Mouse (Mus musculus): Measurements from ENCODE around the gene Stam2. TPM values are rescaled to one million over a fixed set of nuclear protein-coding genes. Genes with fewer than 3 reads are reported as not detected.

Stam2 gene
- polyA plus RNA-seq, 1 experiment, result 9.9 TPM

DNA sequence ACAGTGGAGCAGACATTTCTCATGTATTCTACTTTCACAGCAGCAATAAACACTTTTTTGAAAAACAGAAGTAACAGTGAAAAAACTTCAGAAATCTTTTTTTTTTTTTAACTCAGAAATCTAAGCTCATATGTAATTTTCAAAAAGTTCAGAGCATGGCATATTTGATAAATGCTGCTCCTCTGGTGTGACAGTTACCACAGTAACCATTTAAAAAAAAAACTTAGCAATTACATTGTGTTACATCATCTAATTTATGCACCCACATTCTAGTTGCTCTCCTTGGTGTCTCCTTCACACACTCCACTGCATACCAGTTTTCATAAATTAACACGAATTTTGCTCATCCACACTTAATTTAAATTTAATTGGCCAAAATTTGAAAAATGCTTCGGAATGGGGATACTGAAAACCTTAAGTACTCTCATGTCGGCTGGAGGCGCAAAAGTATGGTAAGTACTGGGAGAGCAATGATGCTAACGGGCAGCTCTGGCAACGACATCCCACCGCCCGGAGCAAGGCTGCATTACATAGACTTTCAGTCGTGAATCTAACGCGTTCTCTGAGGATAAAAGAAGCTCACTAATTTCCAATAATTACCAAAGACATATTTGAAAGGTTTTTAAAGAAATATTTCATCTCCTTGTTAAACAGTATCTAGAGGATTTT, 40.6 kb downstream of the Stam2 start:
- no peak for DNase-seq
- Histone ChIP-seq H3K4me1 (ENCODE audit: control insufficient read depth, insufficient read depth, low read length) (no peaks in the 10 kb centered on the region; the same call in 1 of the 2 replicates), H3K4me3 (replicated peaks; ENCODE audit: extremely low read depth, low read depth, low read length) (no peak overlapping the region)
- WGBS, result 94% methylated on average over 11 of the region's 11 CpGs
- TF ChIP-seq POLR2A (IDR thresholded peaks at IDR 0.05; ENCODE audit: borderline replicate concordance, extremely low read depth, low read depth, low read length) (no peak), CTCF (IDR thresholded peaks at IDR 0.05; ENCODE audit: insufficient read depth, low read length) (no peak)

DNA sequence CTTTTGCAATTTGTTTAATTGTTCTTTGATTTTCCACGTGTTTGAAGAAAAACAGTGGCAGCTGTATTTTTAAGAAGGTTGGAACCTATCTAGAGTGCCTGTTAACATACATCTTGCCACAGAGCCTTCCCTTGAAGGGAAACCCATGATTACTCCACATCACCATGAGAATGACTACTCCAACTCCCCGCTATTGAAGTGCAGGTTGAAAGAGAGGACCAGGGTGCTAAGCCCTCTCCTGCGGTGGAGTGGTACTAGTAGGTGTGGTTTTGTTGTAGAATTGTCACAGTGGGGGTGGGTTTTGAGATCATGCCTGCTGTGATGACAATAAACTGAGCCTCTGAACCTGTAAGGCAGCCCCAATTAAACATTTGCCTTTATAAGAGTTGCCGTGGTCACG, 41.7 kb downstream of the Stam2 start:
- DNase-seq, result no peak
- Histone ChIP-seq H3K4me3 (replicated peaks; ENCODE audit: extremely low read depth, low read depth, low read length) (no peak overlapping the region), H3K4me1 (ENCODE audit: control insufficient read depth, insufficient read depth, low read length) (no peaks in the 10 kb centered on the region; the same call in 1 of the 2 replicates)
- TF ChIP-seq POLR2A (IDR thresholded peaks at IDR 0.05; ENCODE audit: borderline replicate concordance, extremely low read depth, low read depth, low read length), result no peak
- no peak for TF ChIP-seq CTCF (IDR thresholded peaks at IDR 0.05; ENCODE audit: insufficient read depth, low read length)
- 77% methylated on average over 5 of the region's 5 CpGs for WGBS

DNA sequence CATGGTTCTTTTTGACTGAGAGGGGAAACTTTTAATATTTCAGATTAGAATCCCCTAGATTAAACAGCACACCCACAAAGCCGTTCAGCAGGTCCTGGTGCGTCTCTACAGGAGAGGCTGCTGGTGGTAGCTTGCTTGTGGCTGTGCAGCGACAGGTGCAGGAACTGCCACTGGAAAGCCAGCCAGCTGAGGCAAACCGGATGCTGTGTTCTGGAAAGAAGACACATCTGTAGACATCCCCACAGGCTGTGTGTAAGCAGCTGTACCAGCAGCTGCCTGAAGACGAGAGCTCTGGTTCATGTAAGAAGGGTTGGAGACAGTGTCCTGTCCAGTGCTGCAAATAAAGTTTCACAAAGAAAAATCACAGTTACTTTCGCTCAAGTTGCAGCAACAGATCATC, 47.5 kb downstream of the Stam2 start:
- WGBS, result 79% methylated on average over 6 of the region's 6 CpGs
- Histone ChIP-seq H3K4me1 (ENCODE audit: control insufficient read depth, insufficient read depth, low read length) (no peaks in the 10 kb centered on the region), H3K4me3 (replicated peaks; ENCODE audit: extremely low read depth, low read depth, low read length) (no peak overlapping the region)
- TF ChIP-seq POLR2A (IDR thresholded peaks at IDR 0.05; ENCODE audit: borderline replicate concordance, extremely low read depth, low read depth, low read length) (no peak), CTCF (IDR thresholded peaks at IDR 0.05; ENCODE audit: insufficient read depth, low read length) (no peak)
- no peak for DNase-seq

DNA sequence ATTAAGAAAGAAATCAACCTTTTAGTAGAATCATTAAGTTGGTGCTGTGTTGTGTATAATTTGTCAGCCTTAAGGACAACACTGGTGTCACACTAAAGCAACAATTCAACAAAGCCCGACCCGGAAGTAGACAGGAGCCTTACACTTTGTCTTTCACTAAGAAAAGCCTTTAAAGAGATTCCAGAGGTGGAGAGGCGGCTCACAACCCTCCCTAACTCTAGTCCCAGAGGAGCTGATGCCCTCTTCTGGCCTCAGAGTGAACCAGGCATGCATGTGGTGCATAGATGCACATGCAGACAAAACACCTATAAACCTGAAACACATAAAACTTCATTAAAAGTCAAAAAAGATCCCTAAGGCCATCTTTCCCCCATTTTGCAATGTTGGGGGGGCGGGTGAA, 50.3 kb downstream of the Stam2 start:
- Histone ChIP-seq H3K4me1 (ENCODE audit: control insufficient read depth, insufficient read depth, low read length) (no peaks in the 10 kb centered on the region), H3K4me3 (replicated peaks; ENCODE audit: extremely low read depth, low read depth, low read length) (no peak overlapping the region)
- TF ChIP-seq CTCF (IDR thresholded peaks at IDR 0.05; ENCODE audit: insufficient read depth, low read length) (peak; percentile 28; the same call in 1 of the 2 replicates), POLR2A (IDR thresholded peaks at IDR 0.05; ENCODE audit: borderline replicate concordance, extremely low read depth, low read depth, low read length) (no peak)
- 65% methylated on average over 4 of the region's 4 CpGs for WGBS
- no peak for DNase-seq

DNA sequence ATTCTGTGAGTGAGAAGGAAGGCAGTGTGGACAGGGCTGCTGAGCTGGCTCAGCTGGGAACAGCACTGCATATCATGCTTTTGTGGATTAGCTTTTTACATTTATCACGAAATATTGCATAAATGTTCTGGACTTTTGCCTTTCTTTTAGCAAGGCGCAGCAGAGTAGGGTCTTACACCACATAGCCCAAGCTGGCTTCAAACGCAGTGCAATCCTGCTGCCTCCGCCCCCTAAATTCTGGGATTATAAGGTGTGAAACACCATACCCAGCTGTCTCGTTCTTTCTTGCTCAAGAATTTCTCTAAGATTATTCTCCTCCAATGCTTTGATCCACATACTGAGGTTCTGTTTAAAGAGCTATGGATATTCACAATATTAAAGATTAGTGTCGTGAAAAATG, 55.5 kb downstream of the Stam2 start:
- TF ChIP-seq CTCF (IDR thresholded peaks at IDR 0.05; ENCODE audit: insufficient read depth, low read length), result no peak
- no peak for TF ChIP-seq POLR2A (IDR thresholded peaks at IDR 0.05; ENCODE audit: borderline replicate concordance, extremely low read depth, low read depth, low read length)
- no peak overlapping the region for H3K4me3 ChIP-seq (replicated peaks; ENCODE audit: extremely low read depth, low read depth, low read length)
- H3K4me1 ChIP-seq (ENCODE audit: control insufficient read depth, insufficient read depth, low read length), result no peaks in the 10 kb centered on the region
- 67% methylated on average over 6 of the region's 6 CpGs for WGBS
- DNase-seq, result no peak

DNA sequence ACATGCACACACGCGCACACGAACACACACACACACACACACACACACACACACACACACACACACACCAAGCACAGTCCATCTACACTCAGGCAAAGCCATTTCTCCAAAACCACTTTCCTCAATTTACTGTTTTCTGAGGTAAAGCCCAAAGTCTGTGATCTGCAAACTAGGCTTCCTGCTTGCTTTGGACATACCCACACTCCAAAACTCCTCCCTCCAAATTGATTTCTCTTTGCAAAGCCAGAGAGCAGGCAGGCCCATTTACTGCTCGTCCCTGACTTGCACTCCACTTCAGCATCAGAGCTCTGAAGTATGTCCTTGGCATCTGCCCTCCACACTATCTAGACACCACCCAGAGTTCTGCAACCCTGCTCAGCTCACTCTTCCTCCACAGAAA, 64.5 kb downstream of the Stam2 start:
- no peak for DNase-seq
- Histone ChIP-seq H3K4me1 (ENCODE audit: control insufficient read depth, insufficient read depth, low read length) (peaks cover 9% of the 10 kb centered on the region), H3K4me3 (replicated peaks; ENCODE audit: extremely low read depth, low read depth, low read length) (no peak overlapping the region)
- WGBS, result 61% methylated on average over 4 of the region's 4 CpGs
- no peak for TF ChIP-seq POLR2A (IDR thresholded peaks at IDR 0.05; ENCODE audit: borderline replicate concordance, extremely low read depth, low read depth, low read length)
- no peak for TF ChIP-seq CTCF (IDR thresholded peaks at IDR 0.05; ENCODE audit: insufficient read depth, low read length)

DNA sequence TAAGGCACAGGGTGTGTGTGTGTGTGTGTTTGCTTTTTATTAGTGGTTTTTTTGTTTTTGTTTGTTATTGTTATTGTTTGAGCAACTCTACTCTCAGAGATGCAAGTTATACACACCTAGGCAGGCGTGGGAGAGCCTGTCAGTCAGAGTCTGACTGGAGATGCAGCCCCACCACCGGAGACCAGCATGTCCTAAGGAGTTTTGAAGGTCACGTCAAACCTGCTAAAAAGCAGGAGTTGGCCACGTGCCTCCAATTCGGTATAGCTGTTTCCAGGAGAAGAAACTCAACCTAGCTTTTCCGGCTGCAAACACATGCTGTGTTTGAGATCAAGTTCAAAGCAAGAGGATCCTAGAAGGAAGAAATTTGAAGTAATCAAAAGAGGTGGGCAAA, 65.2 kb downstream of the Stam2 start:
- no peak for DNase-seq
- Histone ChIP-seq H3K4me1 (ENCODE audit: control insufficient read depth, insufficient read depth, low read length) (peaks cover 9% of the 10 kb centered on the region), H3K4me3 (replicated peaks; ENCODE audit: extremely low read depth, low read depth, low read length) (no peak overlapping the region)
- WGBS, result 26% methylated on average over 6 of the region's 6 CpGs
- no peak for TF ChIP-seq CTCF (IDR thresholded peaks at IDR 0.05; ENCODE audit: insufficient read depth, low read length)
- TF ChIP-seq POLR2A (IDR thresholded peaks at IDR 0.05; ENCODE audit: borderline replicate concordance, extremely low read depth, low read depth, low read length), result no peak

DNA sequence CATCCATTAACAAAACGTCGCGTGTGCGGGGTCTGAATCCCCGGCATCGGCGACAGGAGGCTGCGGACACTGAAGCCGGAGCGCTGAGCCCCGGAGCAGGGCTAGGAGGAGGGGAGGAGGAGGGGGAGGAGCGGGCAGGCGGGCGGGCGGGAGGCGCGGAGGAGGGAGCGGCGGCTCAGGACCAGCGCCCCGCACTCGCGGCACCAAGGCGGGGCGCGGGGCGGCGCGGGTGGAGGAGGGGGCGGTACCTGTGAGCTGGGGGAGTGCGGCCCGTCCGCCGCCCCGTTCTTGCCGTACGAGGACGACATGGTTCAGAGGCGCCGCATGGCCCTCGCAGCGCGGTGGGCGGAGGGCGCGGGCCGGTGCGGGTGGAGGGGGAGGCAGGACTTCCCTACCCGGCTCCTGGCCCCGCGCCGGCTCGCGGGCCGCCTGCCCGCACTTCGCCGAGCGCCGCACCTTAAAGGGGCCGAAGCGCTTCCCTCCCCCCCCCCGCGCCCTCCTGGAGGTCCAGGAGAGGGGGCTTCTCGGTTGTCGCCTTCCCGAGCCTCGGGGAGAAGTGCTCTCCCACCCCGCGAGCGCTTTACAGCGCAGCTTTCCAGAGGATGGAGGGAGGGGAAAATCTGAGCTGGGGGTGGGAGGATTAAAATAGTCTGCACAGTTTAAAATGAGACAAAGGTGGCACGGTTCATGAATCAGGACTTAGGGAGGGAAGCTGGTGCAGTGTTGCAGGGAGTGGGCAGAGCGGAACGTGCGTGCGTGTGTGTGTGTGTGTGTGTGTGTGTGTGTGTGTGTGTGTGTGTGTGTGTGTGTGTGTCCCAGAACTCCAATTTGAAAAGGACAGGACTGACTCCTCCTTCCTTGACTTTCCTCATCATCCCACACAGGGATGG, 65.8 kb downstream of the Stam2 start, which contains the start of gene Cacnb4:
Gene Cacnb4, minus strand, starts transcription at position 809 of the 890 bp plus-strand sequence.
- H3K4me3 ChIP-seq (replicated peaks; ENCODE audit: extremely low read depth, low read depth, low read length), result peak within 1 kb of the TSS; percentile 60
- WGBS, result 2% methylated on average over 50 of the region's 77 CpGs
- peaks cover 9% of the 10 kb centered on the region for H3K4me1 ChIP-seq (ENCODE audit: control insufficient read depth, insufficient read depth, low read length)
- DNase-seq, result peak; percentile 30
- TF ChIP-seq CTCF (IDR thresholded peaks at IDR 0.05; ENCODE audit: insufficient read depth, low read length), result no peak
- no peak for TF ChIP-seq POLR2A (IDR thresholded peaks at IDR 0.05; ENCODE audit: borderline replicate concordance, extremely low read depth, low read depth, low read length)

DNA sequence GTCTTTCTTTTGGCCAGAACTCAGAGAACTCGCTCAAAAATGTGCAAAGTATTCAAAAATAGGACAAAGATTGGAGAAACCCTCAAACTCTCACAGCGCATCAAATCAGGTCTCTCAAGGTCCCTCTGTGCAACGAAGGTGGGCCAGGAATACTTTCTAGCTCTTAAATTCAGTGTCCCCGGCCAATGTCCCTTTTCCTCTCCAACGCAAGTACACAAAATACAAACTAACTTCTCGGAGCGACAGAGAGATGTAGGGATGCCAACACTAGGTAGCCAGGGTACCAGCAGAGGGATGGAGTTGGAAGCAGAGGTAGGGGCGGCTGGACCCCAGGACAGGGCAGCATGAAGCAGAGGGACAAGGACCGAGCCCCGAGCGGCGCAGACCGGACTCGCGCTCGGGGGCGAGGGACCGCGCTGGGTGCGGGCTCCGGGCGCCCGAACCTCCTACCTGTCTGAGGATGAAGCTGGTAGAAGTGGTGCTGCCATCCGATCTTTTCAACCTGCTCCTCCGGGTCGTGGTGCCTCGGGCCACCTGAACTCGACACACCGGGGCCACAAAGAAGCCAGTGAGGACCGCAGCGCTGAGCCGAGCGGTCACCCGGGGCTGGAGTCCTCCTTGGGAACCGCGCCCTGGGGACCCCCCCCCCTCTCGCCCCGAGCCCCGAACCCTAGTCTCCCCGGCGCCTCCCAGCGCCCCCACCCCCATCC, 66.6 kb downstream of the Stam2 start:
- Histone ChIP-seq H3K4me1 (ENCODE audit: control insufficient read depth, insufficient read depth, low read length) (peaks cover 9% of the 10 kb centered on the region), H3K4me3 (replicated peaks; ENCODE audit: extremely low read depth, low read depth, low read length) (peak overlapping the region; percentile 60)
- WGBS, result 1% methylated on average over 42 of the region's 42 CpGs
- DNase-seq, result peak; percentile 14
- TF ChIP-seq CTCF (IDR thresholded peaks at IDR 0.05; ENCODE audit: insufficient read depth, low read length), result no peak
- no peak for TF ChIP-seq POLR2A (IDR thresholded peaks at IDR 0.05; ENCODE audit: borderline replicate concordance, extremely low read depth, low read depth, low read length)

All from lung, adult 2 months (tissue).